Mouse (Mus musculus) CH12.LX (cell line): Measurements from ENCODE around the gene Lpxn.

Source experiments
- E2F4 ChIP-seq: IDR thresholded peaks from 2 replicates; pipeline ENCODE4 v1.6.1; 2011; ENCODE audit warnings: low read depth, low read length, improper control_type of control experiment; ENCODE audit not compliant: insufficient replicate concordance
- EP300 ChIP-seq: IDR thresholded peaks from 2 replicates; pipeline ENCODE4 v1.6.1; 2011; ENCODE audit warnings: low read length, improper control_type of control experiment
- IRF4 ChIP-seq: IDR thresholded peaks from 2 replicates; pipeline ENCODE4 v1.6.1; 2014; ENCODE audit warnings: low read depth, mild to moderate bottlenecking, inconsistent platforms, low read length, improper control_type of control experiment
- MAZ ChIP-seq: IDR thresholded peaks from 2 replicates; pipeline ENCODE4 v1.6.1; 2012; ENCODE audit warnings: low read depth, mild to moderate bottlenecking, inconsistent platforms, low read length, improper control_type of control experiment, moderate library complexity
- NRF1 ChIP-seq: IDR thresholded peaks from 2 replicates; pipeline ENCODE4 v1.6.1; 2014; ENCODE audit warnings: low read depth, mild to moderate bottlenecking, inconsistent platforms, low read length, improper control_type of control experiment, moderate library complexity
- POLR2AphosphoS2 ChIP-seq: IDR thresholded peaks from 2 replicates; pipeline ENCODE4 v1.6.1; 2011; ENCODE audit warnings: low read depth, low read length, improper control_type of control experiment
- ZKSCAN1 ChIP-seq: IDR thresholded peaks from 2 replicates; pipeline ENCODE4 v1.6.1; 2012; ENCODE audit warnings: low read depth, inconsistent platforms, low read length, improper control_type of control experiment, borderline replicate concordance

DNA sequence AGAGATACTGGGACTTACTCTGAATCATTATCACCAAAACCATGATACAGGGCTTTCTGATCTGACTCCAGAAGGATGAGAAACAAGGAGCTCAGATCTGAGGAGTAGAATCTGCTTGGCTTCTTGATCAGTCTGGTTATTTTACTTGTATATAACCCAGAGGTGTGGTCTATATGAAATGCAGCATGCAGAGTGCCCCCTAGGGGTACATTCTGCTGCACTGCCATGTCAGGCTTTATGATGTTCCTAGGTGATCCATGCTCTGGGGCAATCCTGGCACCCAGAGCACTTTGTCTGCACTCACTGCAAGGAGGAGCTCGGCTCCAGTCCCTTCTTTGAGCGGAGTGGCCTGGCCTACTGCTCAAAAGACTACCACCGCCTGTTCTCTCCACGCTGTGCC, 28.6 kb downstream of the Lpxn start:
- TF ChIP-seq NRF1, result no peak
- TF ChIP-seq EP300, result no peak
- no peak for TF ChIP-seq IRF4
- TF ChIP-seq MAZ, result no peak
- no peak for TF ChIP-seq E2F4
- TF ChIP-seq ZKSCAN1, result no peak
- no peak for TF ChIP-seq POLR2AphosphoS2
